Mouse (Mus musculus): ENCODE measurements around the gene Scn3b. TPM values are rescaled to one million over a fixed set of nuclear protein-coding genes. Genes with fewer than 3 reads are reported as not detected.

Gene Scn3b
- polyA plus RNA-seq, 1 experiment: 33.2 TPM

GRCm38 (mm10) chr9:40302375-40302774, 33.4 kb downstream of the Scn3b start:
- Histone ChIP-seq H3K4me3 (replicated peaks; ENCODE audit: extremely low read depth, low read depth, low read length) (no peak overlapping the region), H3K4me1 (ENCODE audit: control insufficient read depth, insufficient read depth, low read length) (no peaks in the 10 kb centered on the region)
- DNase-seq: no peak
- 73% methylated on average over 8 of the region's 8 CpGs for WGBS
- TF ChIP-seq CTCF (IDR thresholded peaks at IDR 0.05; ENCODE audit: insufficient read depth, low read length) (no peak), POLR2A (IDR thresholded peaks at IDR 0.05; ENCODE audit: borderline replicate concordance, extremely low read depth, low read depth, low read length) (no peak)

GRCm38 (mm10) chr9:40304243-40304642, 35.2 kb downstream of the Scn3b start:
- WGBS: 97% methylated on average over 8 of the region's 8 CpGs
- DNase-seq: no peak
- H3K4me3 ChIP-seq (replicated peaks; ENCODE audit: extremely low read depth, low read depth, low read length): no peak overlapping the region
- no peaks in the 10 kb centered on the region for H3K4me1 ChIP-seq (ENCODE audit: control insufficient read depth, insufficient read depth, low read length)
- TF ChIP-seq CTCF (IDR thresholded peaks at IDR 0.05; ENCODE audit: insufficient read depth, low read length): no peak
- TF ChIP-seq POLR2A (IDR thresholded peaks at IDR 0.05; ENCODE audit: borderline replicate concordance, extremely low read depth, low read depth, low read length): no peak

- Histone ChIP-seq H3K4me1 (ENCODE audit: control insufficient read depth, insufficient read depth, low read length) (no peaks in the 10 kb centered on the region), H3K4me3 (replicated peaks; ENCODE audit: extremely low read depth, low read depth, low read length) (no peak overlapping the region)
- no peak for DNase-seq
- no peak for TF ChIP-seq CTCF (IDR thresholded peaks at IDR 0.05; ENCODE audit: insufficient read depth, low read length)
- no peak for TF ChIP-seq POLR2A (IDR thresholded peaks at IDR 0.05; ENCODE audit: borderline replicate concordance, extremely low read depth, low read depth, low read length)
- WGBS: 88% methylated on average over 3 of the region's 3 CpGs
These were observed 38.3 kb downstream of the Scn3b start for GRCm38 (mm10) chr9:40307311-40307710.

GRCm38 (mm10) chr9:40309876-40310275, 40.9 kb downstream of the Scn3b start:
- TF ChIP-seq CTCF (IDR thresholded peaks at IDR 0.05; ENCODE audit: insufficient read depth, low read length): no peak
- TF ChIP-seq POLR2A (IDR thresholded peaks at IDR 0.05; ENCODE audit: borderline replicate concordance, extremely low read depth, low read depth, low read length): no peak
- H3K4me3 ChIP-seq (replicated peaks; ENCODE audit: extremely low read depth, low read depth, low read length): no peak overlapping the region
- no peak for DNase-seq
- 92% methylated on average over 6 of the region's 6 CpGs for WGBS
- H3K4me1 ChIP-seq (ENCODE audit: control insufficient read depth, insufficient read depth, low read length): no peaks in the 10 kb centered on the region

GRCm38 (mm10) chr9:40311813-40312212, 42.8 kb downstream of the Scn3b start:
- TF ChIP-seq POLR2A (IDR thresholded peaks at IDR 0.05; ENCODE audit: borderline replicate concordance, extremely low read depth, low read depth, low read length): no peak
- TF ChIP-seq CTCF (IDR thresholded peaks at IDR 0.05; ENCODE audit: insufficient read depth, low read length): no peak
- 77% methylated on average over 9 of the region's 9 CpGs for WGBS

GRCm38 (mm10) chr9:40316865-40317660, 48.0 kb downstream of the Scn3b start:
- peaks cover 31% of the 10 kb centered on the region for H3K4me1 ChIP-seq (ENCODE audit: control insufficient read depth, insufficient read depth, low read length)
- H3K4me3 ChIP-seq (replicated peaks; ENCODE audit: extremely low read depth, low read depth, low read length): no peak overlapping the region
- TF ChIP-seq CTCF (IDR thresholded peaks at IDR 0.05; ENCODE audit: insufficient read depth, low read length): no peak
- no peak for TF ChIP-seq POLR2A (IDR thresholded peaks at IDR 0.05; ENCODE audit: borderline replicate concordance, extremely low read depth, low read depth, low read length)
- WGBS: 52% methylated on average over 9 of the region's 9 CpGs
- peak; percentile 48 for DNase-seq

More at GRCm38 (mm10) chr9:40311813-40312212, 42.8 kb downstream of the Scn3b start:
- Histone ChIP-seq H3K4me1 (ENCODE audit: control insufficient read depth, insufficient read depth, low read length) (peaks cover under 1% of the 10 kb centered on the region; the same call in 1 of the 2 replicates), H3K4me3 (replicated peaks; ENCODE audit: extremely low read depth, low read depth, low read length) (no peak overlapping the region)
- DNase-seq: no peak

- Histone ChIP-seq H3K4me3 (replicated peaks; ENCODE audit: extremely low read depth, low read depth, low read length) (no peak overlapping the region), H3K4me1 (ENCODE audit: control insufficient read depth, insufficient read depth, low read length) (peaks cover 34% of the 10 kb centered on the region)
- WGBS: 59% methylated on average over 4 of the region's 4 CpGs
- no peak for TF ChIP-seq POLR2A (IDR thresholded peaks at IDR 0.05; ENCODE audit: borderline replicate concordance, extremely low read depth, low read depth, low read length)
- no peak for DNase-seq
These were observed 48.7 kb downstream of the Scn3b start for GRCm38 (mm10) chr9:40317735-40318134.

- Histone ChIP-seq H3K4me1 (ENCODE audit: control insufficient read depth, insufficient read depth, low read length) (peaks cover 45% of the 10 kb centered on the region), H3K4me3 (replicated peaks; ENCODE audit: extremely low read depth, low read depth, low read length) (no peak overlapping the region)
- no peak for DNase-seq
- 53% methylated on average over 5 of the region's 5 CpGs for WGBS
- TF ChIP-seq CTCF (IDR thresholded peaks at IDR 0.05; ENCODE audit: insufficient read depth, low read length): no peak
- TF ChIP-seq POLR2A (IDR thresholded peaks at IDR 0.05; ENCODE audit: borderline replicate concordance, extremely low read depth, low read depth, low read length): no peak
These were observed 49.8 kb downstream of the Scn3b start for GRCm38 (mm10) chr9:40318771-40319170.

GRCm38 (mm10) chr9:40320405-40320804, 51.4 kb downstream of the Scn3b start:
- no peak for DNase-seq
- Histone ChIP-seq H3K4me1 (ENCODE audit: control insufficient read depth, insufficient read depth, low read length) (peaks cover 49% of the 10 kb centered on the region), H3K4me3 (replicated peaks; ENCODE audit: extremely low read depth, low read depth, low read length) (no peak overlapping the region)
- 75% methylated on average over 8 of the region's 8 CpGs for WGBS
- TF ChIP-seq POLR2A (IDR thresholded peaks at IDR 0.05; ENCODE audit: borderline replicate concordance, extremely low read depth, low read depth, low read length): no peak
- TF ChIP-seq CTCF (IDR thresholded peaks at IDR 0.05; ENCODE audit: insufficient read depth, low read length): no peak

Measured in lung, adult 2 months (tissue).